Mouse (Mus musculus): ENCODE data around the gene Hbp1.

DNA sequence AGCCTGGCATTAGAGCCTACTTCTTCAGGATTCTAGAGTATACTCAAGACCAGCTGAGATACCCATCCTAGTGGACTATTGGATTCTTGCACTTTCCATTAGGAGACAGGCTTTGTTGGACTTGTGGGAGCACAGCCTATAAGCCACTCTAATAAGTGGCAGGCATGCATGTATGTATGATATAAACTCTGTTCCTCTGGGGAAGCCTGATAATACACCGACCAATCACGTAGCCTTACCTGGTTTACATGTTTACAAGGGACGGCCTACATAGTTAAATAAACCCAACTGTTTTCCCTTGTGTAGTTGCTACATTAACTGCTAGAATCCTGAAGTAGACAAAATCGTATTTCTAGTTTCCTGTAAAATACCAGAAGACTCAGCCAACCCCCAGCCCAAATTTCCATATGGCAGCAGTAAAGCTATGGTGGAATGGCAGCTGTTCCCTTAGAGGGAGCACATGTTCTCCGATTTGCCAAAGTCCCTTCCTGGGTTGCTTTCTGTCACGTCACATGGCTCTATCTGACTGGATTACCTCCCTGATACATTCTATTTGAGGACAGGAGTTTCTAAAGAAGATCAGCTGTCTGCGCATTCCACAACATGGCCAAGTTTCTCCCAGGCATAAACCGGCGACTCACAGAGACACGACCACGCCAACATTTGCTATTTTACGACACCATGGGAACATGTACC is 15.3 kb upstream of the Hbp1 start:
- no peak for TF ChIP-seq CTCF (IDR thresholded peaks at IDR 0.05; ENCODE audit: borderline replicate concordance, control insufficient read depth, extremely low read depth, insufficient read depth, low read length, poor library complexity)
- no peak for TF ChIP-seq POLR2A (IDR thresholded peaks at IDR 0.05; ENCODE audit: control insufficient read depth, extremely low read depth, insufficient read depth, low read length, poor library complexity)

Measured in thymus, adult 2 months (tissue).